Mouse (Mus musculus) cortical plate, adult 2 months (tissue): ENCODE results near the gene Susd1.

Source experiments
- CTCF ChIP-seq: fragments of 200-500 bp; IDR thresholded peaks from 2 replicates; pipeline ENCODE4 v1.5.1; 2011; ENCODE audit warnings: mild to moderate bottlenecking, control low read depth, low read length; ENCODE audit not compliant: insufficient read depth; ENCODE audit errors: extremely low read depth
- POLR2A ChIP-seq: fragments of 200-500 bp; IDR thresholded peaks from 2 replicates; pipeline ENCODE4 v1.6.1; 2011; ENCODE audit warnings: mild to moderate bottlenecking, low read length, control low read depth; ENCODE audit not compliant: insufficient read depth; ENCODE audit errors: extremely low read depth

- no peak for TF ChIP-seq CTCF
- TF ChIP-seq POLR2A, result no peak
Measured at GRCm38 (mm10) chr4:59359921-59360320, 78.5 kb downstream of the Susd1 start.
